Mouse (Mus musculus): Measurements from ENCODE around the gene Mfsd4b2.
A peak's percentile ranks its signal among the peaks of the same experiment; 100 is the strongest.
"Not testable (repeated sequence)": the region's sequence is repeated elsewhere in the genome, so short reads cannot be mapped to it uniquely, and the experiment has no call there.

The Mfsd4b2 gene

GRCm38 (mm10) chr10:39926616-39927139 lies at the start of gene Mfsd4b2:
TSS of gene Mfsd4b2 (minus strand) at chr10:39926923.
- peak; percentile 46 for DNase-seq (ENCODE audit: low spot score)

GRCm38 (mm10) chr10:39975771-39976170 lies 49.0 kb upstream of the Mfsd4b2 start:
- no peak for DNase-seq (ENCODE audit: low spot score)

GRCm38 (mm10) chr10:39974982-39975381 lies 48.3 kb upstream of the Mfsd4b2 start:
- no peak for DNase-seq (ENCODE audit: low spot score)

- no peak for DNase-seq (ENCODE audit: low spot score)
Measured at GRCm38 (mm10) chr10:39967512-39967911, 40.8 kb upstream of the Mfsd4b2 start.

- DNase-seq (ENCODE audit: low spot score), result no peak
Measured at GRCm38 (mm10) chr10:39961906-39962305, 35.2 kb upstream of the Mfsd4b2 start.

GRCm38 (mm10) chr10:39960441-39960822 lies 33.7 kb upstream of the Mfsd4b2 start:
- DNase-seq (ENCODE audit: low spot score), result no peak

- peak; percentile 97 for DNase-seq (ENCODE audit: low spot score)
Measured at GRCm38 (mm10) chr10:39959761-39960440, 33.2 kb upstream of the Mfsd4b2 start, which contains the start of gene Mfsd4b3. TSS of gene Mfsd4b3 (minus strand) at chr10:39960153.

- DNase-seq (ENCODE audit: low spot score), result no peak
Measured at GRCm38 (mm10) chr10:39958266-39958665, 31.5 kb upstream of the Mfsd4b2 start.

GRCm38 (mm10) chr10:39956340-39956878 lies 29.7 kb upstream of the Mfsd4b2 start:
- DNase-seq (ENCODE audit: low spot score), result no peak

GRCm38 (mm10) chr10:39955163-39955562 lies 28.4 kb upstream of the Mfsd4b2 start:
- no peak for DNase-seq (ENCODE audit: low spot score)

GRCm38 (mm10) chr10:39949377-39949954 lies 22.7 kb upstream of the Mfsd4b2 start:
- DNase-seq (ENCODE audit: low spot score), result no peak

GRCm38 (mm10) chr10:39947195-39947594 lies 20.5 kb upstream of the Mfsd4b2 start:
- not testable (repeated sequence) for DNase-seq (ENCODE audit: low spot score)

- DNase-seq (ENCODE audit: low spot score), result no peak
Measured at GRCm38 (mm10) chr10:39936553-39936952, 9.8 kb upstream of the Mfsd4b2 start.

- peak; percentile 86 for DNase-seq (ENCODE audit: low spot score)
Measured at GRCm38 (mm10) chr10:39924556-39924955, 2.2 kb downstream of the Mfsd4b2 start.

- no peak for DNase-seq (ENCODE audit: low spot score)
Measured at GRCm38 (mm10) chr10:39912616-39913015, 14.1 kb downstream of the Mfsd4b2 start.

GRCm38 (mm10) chr10:39908768-39909441 lies 17.8 kb downstream of the Mfsd4b2 start:
- DNase-seq (ENCODE audit: low spot score), result no peak

GRCm38 (mm10) chr10:39906799-39907658 lies 19.7 kb downstream of the Mfsd4b2 start:
- peak; percentile 73 for DNase-seq (ENCODE audit: low spot score)

- no peak for DNase-seq (ENCODE audit: low spot score)
Measured at GRCm38 (mm10) chr10:39904191-39904590, 22.5 kb downstream of the Mfsd4b2 start.

GRCm38 (mm10) chr10:39898874-39899371 lies 27.8 kb downstream of the Mfsd4b2 start, which contains the start of gene Mfsd4b4:
TSS of gene Mfsd4b4 (minus strand) at chr10:39899238.
- peak; percentile 93 for DNase-seq (ENCODE audit: low spot score)

- DNase-seq (ENCODE audit: low spot score), result no peak
Measured at GRCm38 (mm10) chr10:39896503-39896902, 30.2 kb downstream of the Mfsd4b2 start.
